Mouse (Mus musculus) brain, embryonic 14.5 days (tissue): ENCODE measurements around the gene Greb1.

ENCODE experiments used
- CTCF ChIP-seq: fragments of 200-500 bp; IDR thresholded peaks from 2 replicates; pipeline ENCODE4 v1.5.1; 2012; ENCODE audit warnings: inconsistent platforms, mild to moderate bottlenecking, moderate library complexity, borderline replicate concordance; ENCODE audit not compliant: insufficient read depth, insufficient read length; ENCODE audit errors: extremely low read depth
- POLR2A ChIP-seq: fragments of 200-500 bp; IDR thresholded peaks from 2 replicates; pipeline ENCODE4 v1.6.1; 2012; ENCODE audit warnings: mild to moderate bottlenecking, inconsistent platforms, borderline replicate concordance; ENCODE audit not compliant: poor library complexity, insufficient read depth, insufficient read length, severe bottlenecking; ENCODE audit errors: extremely low read depth

DNA sequence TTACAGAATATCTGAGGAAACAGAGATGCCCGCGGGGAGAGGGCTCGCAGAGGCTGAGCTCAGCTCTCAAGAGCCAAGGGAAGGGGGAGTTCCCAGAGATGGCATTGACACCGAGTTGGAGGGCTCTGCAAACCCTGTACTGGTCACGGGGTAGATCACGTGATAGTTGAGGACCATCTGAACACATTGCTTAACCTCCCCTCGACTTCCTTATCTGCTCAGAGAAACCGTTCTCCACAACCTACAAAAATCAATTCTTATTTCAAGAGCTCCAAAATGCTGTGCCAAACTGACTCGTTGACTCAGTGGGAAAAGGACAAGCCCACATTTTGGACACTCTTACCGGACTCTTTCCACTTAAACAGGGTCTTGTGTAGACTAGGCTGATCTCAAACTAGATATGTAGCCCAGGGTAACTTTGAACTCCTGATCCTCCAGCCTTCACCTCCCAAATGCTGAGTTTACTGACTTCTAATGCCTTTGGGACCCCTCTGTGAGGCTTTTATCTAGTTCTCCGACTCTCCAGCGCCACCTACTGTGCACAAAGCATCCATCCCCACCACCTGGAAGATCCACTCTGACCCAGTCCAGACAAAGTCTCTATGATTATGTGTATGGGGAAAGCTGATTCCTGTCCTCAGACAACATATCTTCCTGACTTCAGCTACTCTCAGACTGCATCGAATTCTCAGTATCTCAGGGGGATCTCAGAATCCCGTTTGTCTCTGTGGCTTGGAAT is 166.4 kb downstream of the Greb1 start:
- TF ChIP-seq CTCF (peak; percentile 73; the same call in 1 of the 2 replicates), POLR2A (no peak)
